Mouse (Mus musculus) C2C12 (cell line): ENCODE measurements around the gene Flot2.

Experiments used
- CEBPB ChIP-seq: IDR thresholded peaks from one replicate; pipeline ENCODE4 v1.6.1; 2011; ENCODE audit warnings: low read depth, mild to moderate bottlenecking, control low read depth, moderate library complexity
- CTCF ChIP-seq: IDR thresholded peaks from one replicate; pipeline ENCODE4 v1.5.1; 2011; ENCODE audit not compliant: control insufficient read depth, insufficient read depth, insufficient read length
- MYOD1 ChIP-seq: IDR thresholded peaks from one replicate; pipeline ENCODE4 v1.6.1; 2011; ENCODE audit warnings: low read depth; ENCODE audit not compliant: control insufficient read depth, insufficient read length

GRCm38 (mm10) chr11:78066641-78067040 is 28.9 kb downstream of the Flot2 start:
- TF ChIP-seq CTCF (no peak), MYOD1 (no peak), CEBPB (no peak)
